Mouse (Mus musculus): Measurements from ENCODE around the gene Shmt2.

Gene Shmt2

GRCm38 (mm10) chr10:127522088-127522581 lies at the start of gene Shmt2:
Shmt2 (minus strand) TSS chr10:127522444.
- TF ChIP-seq GATA4 (IDR thresholded peaks at IDR 0.05; ENCODE audit: insufficient replicate concordance, low read length): no peak

- TF ChIP-seq GATA4 (IDR thresholded peaks at IDR 0.05; ENCODE audit: insufficient replicate concordance, low read length): no peak
These were observed 48.8 kb upstream of the Shmt2 start for GRCm38 (mm10) chr10:127570937-127571641.

DNA sequence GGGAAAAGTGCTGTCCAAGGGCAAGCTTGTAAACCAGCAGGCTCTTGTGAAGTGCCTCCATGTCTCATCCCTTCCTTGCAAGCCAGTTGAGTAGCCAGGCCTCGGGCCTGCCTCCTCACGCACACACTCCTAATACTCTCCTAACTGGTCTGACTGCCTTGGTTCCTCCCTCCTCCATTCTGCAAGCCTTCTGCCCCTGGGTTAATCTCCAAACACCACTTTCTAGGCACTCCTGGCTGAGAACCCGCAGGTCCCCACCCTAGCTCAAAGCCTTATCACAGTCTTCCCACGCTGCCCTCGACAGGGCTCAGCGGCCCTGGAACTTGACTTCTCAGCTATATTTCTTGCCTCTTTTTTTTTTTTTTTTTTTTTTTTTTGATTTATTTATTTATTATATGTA lies 48.1 kb upstream of the Shmt2 start:
- TF ChIP-seq GATA4 (IDR thresholded peaks at IDR 0.05; ENCODE audit: insufficient replicate concordance, low read length): no peak

- TF ChIP-seq GATA4 (IDR thresholded peaks at IDR 0.05; ENCODE audit: insufficient replicate concordance, low read length): no peak
These were observed 47.2 kb upstream of the Shmt2 start for GRCm38 (mm10) chr10:127569450-127569849.

DNA sequence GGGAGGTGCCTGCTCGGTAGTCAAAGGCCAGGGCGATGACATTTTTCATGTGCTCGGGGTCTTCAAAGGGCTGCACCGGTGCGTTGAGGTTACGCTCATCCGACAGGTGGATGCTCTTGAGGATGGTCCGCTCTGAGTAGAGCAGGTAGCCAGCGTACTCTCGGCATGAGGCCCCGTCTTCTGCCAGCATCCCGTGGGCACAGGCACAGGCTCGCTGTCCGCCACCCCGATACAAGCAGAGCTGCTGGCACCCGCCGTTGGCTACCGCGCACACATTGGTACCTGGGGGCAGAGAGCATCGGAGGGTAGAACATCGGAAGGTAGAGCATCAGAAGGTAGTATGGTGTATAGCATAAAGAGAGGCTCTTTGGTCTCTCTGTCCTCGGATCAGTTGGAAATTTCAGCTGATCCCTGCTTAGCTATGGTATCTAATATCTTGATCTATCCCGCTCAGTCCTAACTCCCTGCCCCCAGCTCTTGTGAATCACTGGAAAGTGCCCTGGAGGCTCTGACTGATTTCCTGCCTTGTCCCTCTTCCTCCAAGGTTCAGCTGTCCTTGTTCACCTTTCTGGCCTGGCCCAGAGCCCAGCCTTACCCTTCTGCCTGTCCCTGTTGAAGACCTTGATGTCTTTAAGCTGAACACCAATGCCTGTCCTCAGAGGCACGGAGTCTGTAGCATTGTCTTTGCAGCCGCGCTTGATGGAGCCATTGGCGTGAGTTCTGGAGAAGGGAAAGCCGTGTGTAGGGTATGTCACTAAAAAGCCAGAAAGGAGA lies 44.5 kb upstream of the Shmt2 start:
- TF ChIP-seq GATA4 (IDR thresholded peaks at IDR 0.05; ENCODE audit: insufficient replicate concordance, low read length): no peak

DNA sequence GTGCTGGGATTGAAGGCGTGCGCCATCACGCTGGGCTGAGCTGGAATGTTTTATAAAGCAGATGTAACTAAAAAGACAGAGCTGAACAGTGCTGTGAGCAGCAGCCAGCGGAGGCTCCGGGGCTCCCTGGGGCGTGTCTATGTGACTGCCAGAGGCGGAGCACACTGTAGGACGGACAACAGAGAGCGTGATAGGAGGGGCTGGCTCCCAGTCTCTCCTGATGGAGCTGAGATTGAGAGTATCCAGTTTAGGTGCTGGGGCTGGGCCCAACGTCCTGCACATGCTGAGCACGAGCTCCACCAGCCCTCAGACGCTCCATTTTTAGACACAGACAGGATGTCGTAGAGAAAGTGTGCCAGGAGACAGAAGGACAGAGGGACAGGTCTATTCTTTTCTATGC lies 42.1 kb upstream of the Shmt2 start:
- no peak for TF ChIP-seq GATA4 (IDR thresholded peaks at IDR 0.05; ENCODE audit: insufficient replicate concordance, low read length)

- TF ChIP-seq GATA4 (IDR thresholded peaks at IDR 0.05; ENCODE audit: insufficient replicate concordance, low read length): no peak
These were observed 41.6 kb upstream of the Shmt2 start for GRCm38 (mm10) chr10:127563840-127564239.

GRCm38 (mm10) chr10:127561145-127561544 lies 38.9 kb upstream of the Shmt2 start:
- no peak for TF ChIP-seq GATA4 (IDR thresholded peaks at IDR 0.05; ENCODE audit: insufficient replicate concordance, low read length)

GRCm38 (mm10) chr10:127557397-127557796 lies 35.2 kb upstream of the Shmt2 start:
- no peak for TF ChIP-seq GATA4 (IDR thresholded peaks at IDR 0.05; ENCODE audit: insufficient replicate concordance, low read length)

GRCm38 (mm10) chr10:127555703-127556102 lies 33.5 kb upstream of the Shmt2 start:
- no peak for TF ChIP-seq GATA4 (IDR thresholded peaks at IDR 0.05; ENCODE audit: insufficient replicate concordance, low read length)

- TF ChIP-seq GATA4 (IDR thresholded peaks at IDR 0.05; ENCODE audit: insufficient replicate concordance, low read length): no peak
These were observed 27.6 kb upstream of the Shmt2 start for GRCm38 (mm10) chr10:127549892-127550291.

DNA sequence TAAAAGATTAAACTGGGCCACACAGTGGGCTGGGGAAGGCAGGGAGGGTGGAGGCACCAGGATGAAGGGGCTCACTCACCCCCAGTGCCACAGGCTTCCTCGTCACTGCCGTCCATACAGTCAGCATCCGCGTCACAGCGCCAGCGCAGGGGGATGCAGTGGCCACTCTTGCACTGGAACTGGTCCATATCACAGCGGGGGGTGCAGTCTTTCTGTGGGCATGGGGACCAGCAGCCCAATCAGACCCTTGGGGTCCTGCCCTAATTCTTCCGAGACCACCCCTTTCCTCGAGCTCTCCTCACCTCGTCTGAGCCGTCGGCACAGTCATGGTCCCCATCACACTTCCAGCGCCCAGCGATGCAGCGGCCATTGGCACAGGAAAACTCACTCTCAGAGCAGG lies 26.0 kb upstream of the Shmt2 start:
- TF ChIP-seq GATA4 (IDR thresholded peaks at IDR 0.05; ENCODE audit: insufficient replicate concordance, low read length): no peak

DNA sequence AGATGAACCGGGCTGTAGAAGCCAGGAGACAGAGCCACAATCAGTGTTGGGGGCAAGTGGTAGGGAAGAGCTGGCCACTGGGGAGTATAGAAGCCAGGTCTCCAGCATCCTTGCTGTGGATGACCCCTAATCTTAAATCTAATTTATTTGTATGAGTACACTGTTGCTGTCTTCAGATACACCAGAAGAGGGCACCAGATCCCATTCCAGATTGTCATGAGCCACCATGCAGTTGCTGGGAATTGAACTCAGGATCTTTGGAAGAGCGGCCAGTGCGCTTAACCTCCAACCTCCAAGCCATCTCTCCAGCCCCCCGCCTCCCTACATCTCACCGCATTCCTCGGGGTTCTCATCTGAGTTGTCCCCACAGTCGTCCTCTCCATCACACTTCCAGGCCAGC lies 24.3 kb upstream of the Shmt2 start:
- no peak for TF ChIP-seq GATA4 (IDR thresholded peaks at IDR 0.05; ENCODE audit: insufficient replicate concordance, low read length)

GRCm38 (mm10) chr10:127544375-127544774 lies 22.1 kb upstream of the Shmt2 start:
- TF ChIP-seq GATA4 (IDR thresholded peaks at IDR 0.05; ENCODE audit: insufficient replicate concordance, low read length): no peak

DNA sequence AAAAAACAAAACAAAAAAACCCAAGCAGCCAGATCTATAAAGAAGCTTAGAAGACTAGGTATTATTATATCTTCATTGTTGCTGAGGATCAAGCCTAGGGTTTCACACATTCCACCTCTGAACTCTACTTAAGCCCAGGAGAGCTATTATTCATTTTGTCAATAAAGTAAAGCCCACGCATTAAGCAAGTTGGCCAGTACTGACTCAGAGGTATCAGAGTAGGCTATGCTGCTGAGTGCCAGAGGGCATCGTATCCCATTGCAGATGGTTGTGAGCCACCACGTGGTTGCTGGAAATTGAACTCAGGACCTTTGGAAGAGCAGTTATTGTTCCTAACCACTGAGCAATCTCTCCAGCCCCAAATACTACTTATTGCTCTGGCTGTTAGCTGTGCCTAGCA lies 21.7 kb upstream of the Shmt2 start:
- no peak for TF ChIP-seq GATA4 (IDR thresholded peaks at IDR 0.05; ENCODE audit: insufficient replicate concordance, low read length)

GRCm38 (mm10) chr10:127542720-127543119 lies 20.5 kb upstream of the Shmt2 start:
- TF ChIP-seq GATA4 (IDR thresholded peaks at IDR 0.05; ENCODE audit: insufficient replicate concordance, low read length): no peak

Data from liver, adult (tissue).